Mouse (Mus musculus): ENCODE data around the gene Gemin5. TPM values are rescaled to one million over a fixed set of nuclear protein-coding genes. Genes with fewer than 3 reads are reported as not detected.

Gemin5 gene
- total and polyA plus RNA-seq, 3 experiments, result 66.7 to 89.6 (median 88.6) TPM

DNA sequence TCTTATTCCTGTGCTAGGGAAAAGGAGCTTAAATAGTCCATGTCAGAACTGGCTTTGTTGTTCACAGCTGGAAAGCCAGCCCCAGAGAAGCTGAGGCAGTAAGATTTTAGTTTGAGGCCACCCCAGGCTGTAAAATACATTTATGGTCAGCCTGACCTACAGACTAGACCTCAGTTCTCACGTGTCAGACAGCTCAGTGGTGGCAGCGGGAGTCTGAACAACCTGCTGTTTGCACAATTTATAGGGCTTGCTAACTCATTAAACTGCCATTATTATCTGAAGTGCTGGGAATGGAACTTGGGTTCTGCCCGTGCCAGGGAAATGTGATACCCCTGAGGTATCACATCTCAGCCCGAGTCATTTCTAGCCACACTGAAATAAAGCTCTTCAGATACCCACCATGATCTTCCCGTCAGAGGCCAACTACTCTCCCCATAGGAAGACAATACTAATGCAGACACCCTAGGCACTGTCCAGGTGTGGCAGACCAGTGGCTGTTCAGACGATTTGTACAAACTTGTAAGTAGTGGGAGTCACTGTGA is 39.0 kb downstream of the Gemin5 start:
- no peak for TF ChIP-seq POLR2AphosphoS2 (IDR thresholded peaks at IDR 0.05; ENCODE audit: low read depth, low read length)
- Histone ChIP-seq H3K9me3 (replicated peaks; ENCODE audit: low read length) (no peaks in the 10 kb centered on the region), H3K9ac (ENCODE audit: insufficient read depth, low read depth) (no peak overlapping the region), H3K4me1 (ENCODE audit: control insufficient read depth in 1 of 2, insufficient read depth in 2 of 2) (no peaks in the 10 kb centered on the region), H3K27me3 (replicated peaks) (no peaks in the 10 kb centered on the region), H3K79me2 (replicated peaks; ENCODE audit: control insufficient read depth, extremely low read depth, insufficient read depth, poor library complexity, severe bottlenecking) (no peaks in the 10 kb centered on the region), H3K4me3 (replicated peaks in 1 of 3; ENCODE audit: low read depth in 2 of 3, low read length in 2 of 3, poor library complexity in 1 of 3) (no peak overlapping the region), H3K36me3 (replicated peaks in 1 of 2; ENCODE audit: control insufficient read depth in 1 of 2, insufficient read depth in 1 of 2, low read length in 1 of 2) (peaks cover 87 to 98% of the 10 kb centered on the region in 2 experiments), H3K27ac (ENCODE audit: insufficient read depth, low read depth) (no peak overlapping the region), H3K4me2 (ENCODE audit: insufficient read depth, low read depth, poor library complexity, severe bottlenecking) (no peak overlapping the region)
- in situ Hi-C loops (cut with MboI; ENCODE audit: low pct_ligation_motif_present, low pct_unique_long_range_greater_than_20kb, low sequenced_read_pairs), result no loop called here
- dilution Hi-C loops (cut with MboI; ENCODE audit: extremely low pct_ligation_motif_present, extremely low pct_unique_long_range_greater_than_20kb, low sequenced_read_pairs), result no loop called here
- DNase-seq (ENCODE audit: extremely low read depth), result no peak

DNA sequence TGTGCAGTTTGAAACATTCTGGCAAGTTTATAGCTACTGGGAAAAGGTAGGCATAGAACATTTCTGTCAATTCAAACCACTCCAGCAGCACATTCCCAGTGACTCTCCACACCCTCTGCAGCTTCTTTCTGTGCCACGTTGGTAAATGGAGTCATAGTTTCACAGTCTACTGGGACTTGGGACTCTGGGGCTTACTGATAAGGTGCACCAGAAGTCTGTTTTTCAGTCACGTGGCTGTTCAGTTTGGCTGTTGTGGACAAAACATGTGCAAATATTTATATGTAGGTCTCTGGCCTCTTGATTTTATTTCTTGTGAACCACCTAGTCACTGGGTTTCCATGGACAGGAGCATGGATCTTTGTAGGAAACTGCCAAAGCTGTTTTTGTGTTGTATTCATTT is 40.8 kb downstream of the Gemin5 start:
- no peak overlapping the region for H3K4me3 ChIP-seq (replicated peaks in 1 of 3; ENCODE audit: low read depth in 2 of 3, low read length in 2 of 3, poor library complexity in 1 of 3)
- no peaks in the 10 kb centered on the region for H3K27me3 ChIP-seq (replicated peaks)
- H3K79me2 ChIP-seq (replicated peaks; ENCODE audit: control insufficient read depth, extremely low read depth, insufficient read depth, poor library complexity, severe bottlenecking), result no peaks in the 10 kb centered on the region
- dilution Hi-C loops (cut with MboI; ENCODE audit: extremely low pct_ligation_motif_present, extremely low pct_unique_long_range_greater_than_20kb, low sequenced_read_pairs) (no loop called here), in situ Hi-C loops (cut with MboI; ENCODE audit: low pct_ligation_motif_present, low pct_unique_long_range_greater_than_20kb, low sequenced_read_pairs) (no loop called here)
- no peak overlapping the region for H3K27ac ChIP-seq (ENCODE audit: insufficient read depth, low read depth)
- DNase-seq (ENCODE audit: extremely low read depth), result no peak
- TF ChIP-seq NELFE (IDR thresholded peaks at IDR 0.05; ENCODE audit: low read depth, low read length), result no peak
- H3K4me2 ChIP-seq (ENCODE audit: insufficient read depth, low read depth, poor library complexity, severe bottlenecking), result no peak overlapping the region
- H3K9me3 ChIP-seq (replicated peaks; ENCODE audit: low read length), result no peaks in the 10 kb centered on the region
- no peaks in the 10 kb centered on the region for H3K4me1 ChIP-seq (ENCODE audit: control insufficient read depth in 1 of 2, insufficient read depth in 2 of 2)
- peaks cover 92 to 98% of the 10 kb centered on the region in 2 experiments for H3K36me3 ChIP-seq (replicated peaks in 1 of 2; ENCODE audit: control insufficient read depth in 1 of 2, insufficient read depth in 1 of 2, low read length in 1 of 2)
- H3K9ac ChIP-seq (ENCODE audit: insufficient read depth, low read depth), result no peak overlapping the region

DNA sequence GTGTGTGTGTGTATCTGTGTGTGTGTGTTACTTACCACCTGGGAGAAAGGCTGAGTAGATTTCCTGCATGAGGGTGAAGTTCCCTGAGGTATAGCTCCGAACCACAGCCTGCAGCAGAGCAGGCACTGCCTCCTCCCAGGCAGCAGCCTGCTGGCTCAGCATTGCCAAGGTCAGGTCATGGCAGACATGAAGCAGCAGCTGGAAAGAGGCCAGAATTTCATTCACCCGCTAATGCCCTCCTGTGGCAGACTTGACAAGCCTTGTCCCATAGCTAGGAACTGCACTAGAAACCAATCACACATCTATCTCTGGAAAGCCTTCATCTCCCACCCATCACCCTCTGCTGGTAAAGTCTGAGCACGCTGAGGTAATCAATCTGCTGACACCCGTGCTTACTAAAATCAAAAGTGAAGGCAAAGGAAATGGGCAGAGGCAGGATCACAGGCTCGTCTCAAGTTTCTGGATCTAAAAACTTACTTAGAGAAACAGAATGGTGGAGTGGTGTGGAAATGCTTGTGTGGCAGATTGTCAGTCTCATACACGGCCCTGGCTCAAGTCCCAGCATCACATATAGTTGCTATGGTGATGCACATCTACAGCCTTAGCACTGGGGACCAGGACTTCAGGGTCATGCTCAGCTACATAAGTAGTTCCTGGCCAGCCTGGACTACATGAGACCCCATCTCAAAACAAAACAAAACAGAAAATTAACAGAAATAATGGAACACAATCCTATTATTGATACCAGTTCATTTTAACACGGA is 41.8 kb downstream of the Gemin5 start:
- H3K4me1 ChIP-seq (ENCODE audit: control insufficient read depth in 1 of 2, insufficient read depth in 2 of 2), result no peaks in the 10 kb centered on the region
- H3K9ac ChIP-seq (ENCODE audit: insufficient read depth, low read depth), result no peak overlapping the region
- in situ Hi-C loops (cut with MboI; ENCODE audit: low pct_ligation_motif_present, low pct_unique_long_range_greater_than_20kb, low sequenced_read_pairs), result no loop called here
- H3K9me3 ChIP-seq (replicated peaks; ENCODE audit: low read length), result no peaks in the 10 kb centered on the region
- dilution Hi-C loops (cut with MboI; ENCODE audit: extremely low pct_ligation_motif_present, extremely low pct_unique_long_range_greater_than_20kb, low sequenced_read_pairs), result no loop called here
- H3K27me3 ChIP-seq (replicated peaks), result no peaks in the 10 kb centered on the region
- H3K27ac ChIP-seq (ENCODE audit: insufficient read depth, low read depth), result no peak overlapping the region
- H3K4me2 ChIP-seq (ENCODE audit: insufficient read depth, low read depth, poor library complexity, severe bottlenecking), result no peak overlapping the region
- H3K36me3 ChIP-seq (replicated peaks in 1 of 2; ENCODE audit: control insufficient read depth in 1 of 2, insufficient read depth in 1 of 2, low read length in 1 of 2), result peaks cover 90 to 97% of the 10 kb centered on the region in 2 experiments
- H3K4me3 ChIP-seq (replicated peaks in 1 of 3; ENCODE audit: low read depth in 2 of 3, low read length in 2 of 3, poor library complexity in 1 of 3), result no peak overlapping the region
- no peaks in the 10 kb centered on the region for H3K79me2 ChIP-seq (replicated peaks; ENCODE audit: control insufficient read depth, extremely low read depth, insufficient read depth, poor library complexity, severe bottlenecking)
- no peak for DNase-seq (ENCODE audit: extremely low read depth)
- TF ChIP-seq NELFE (IDR thresholded peaks at IDR 0.05; ENCODE audit: low read depth, low read length) (no peak), SMC3 (IDR thresholded peaks at IDR 0.05; ENCODE audit: low read depth, low read length) (peak; percentile 18; the same call in 1 of the 2 replicates), MAZ (IDR thresholded peaks at IDR 0.05; ENCODE audit: low read depth, low read length) (no peak), CTCF (conservative IDR thresholded peaks at IDR 0.05 in 1 of 2, IDR thresholded peaks at IDR 0.05 in 1 of 2; ENCODE audit: low read depth in 2 of 2, low read length in 2 of 2) (peak in 1 of 2 experiments; percentile 31; a peak in 2 of 4 replicates), POLR2AphosphoS2 (IDR thresholded peaks at IDR 0.05; ENCODE audit: low read depth, low read length) (0 out of 2 replicates have a peak, but pooled peaks have one; percentile 26)

Data from CH12.LX (cell line).